Comparison of ENCODE assay signal across 8 mouse cellular contexts in the genomic region with DNA sequence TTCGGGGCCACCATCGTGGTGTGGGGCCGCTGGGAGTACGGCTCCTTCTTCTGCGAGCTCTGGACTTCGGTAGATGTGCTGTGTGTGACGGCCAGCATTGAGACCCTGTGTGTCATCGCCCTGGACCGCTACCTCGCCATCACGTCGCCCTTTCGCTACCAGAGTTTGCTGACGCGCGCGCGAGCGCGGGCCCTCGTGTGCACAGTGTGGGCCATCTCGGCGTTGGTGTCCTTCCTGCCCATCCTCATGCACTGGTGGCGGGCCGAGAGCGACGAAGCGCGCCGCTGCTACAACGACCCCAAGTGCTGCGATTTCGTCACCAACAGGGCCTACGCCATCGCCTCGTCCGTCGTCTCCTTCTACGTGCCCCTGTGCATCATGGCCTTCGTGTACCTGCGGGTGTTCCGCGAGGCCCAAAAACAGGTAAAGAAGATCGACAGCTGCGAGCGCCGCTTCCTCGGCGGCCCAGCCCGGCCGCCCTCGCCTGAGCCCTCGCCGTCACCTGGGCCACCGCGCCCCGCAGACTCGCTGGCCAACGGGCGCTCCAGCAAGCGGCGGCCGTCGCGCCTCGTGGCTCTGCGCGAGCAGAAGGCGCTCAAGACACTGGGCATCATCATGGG. TPM values are rescaled to one million over a fixed set of nuclear protein-coding genes. Genes with fewer than 3 reads are reported as not detected.
DNase-seq lines count a peak whose midpoint lies in the region; ATAC-seq lines count a peak whose summit lies in the region.

No protein-coding gene starts in this region.

- peak overlapping the region; percentile 60 for H3K4me3 ChIP-seq in forebrain, embryonic 10.5 days
- peak overlapping the region; percentile 64 for H3K4me3 ChIP-seq in hindbrain, embryonic 16.5 days (ENCODE audit: low read length)
- H3K4me3 ChIP-seq in liver, embryonic 11.5 days (ENCODE audit: low read depth, low read length) = peak overlapping the region; percentile 52

- H3K27ac ChIP-seq in forebrain, embryonic 10.5 days = peak overlapping the region; percentile 58; the same call in 1 of the 2 replicates
- no peak overlapping the region for H3K27ac ChIP-seq in hindbrain, embryonic 16.5 days (ENCODE audit: low read depth, low read length)
- no peak overlapping the region for H3K27ac ChIP-seq in liver, embryonic 11.5 days (ENCODE audit: low read depth, low read length)

- peak overlapping the region; percentile 73 for H3K9ac ChIP-seq in hindbrain, embryonic 16.5 days (ENCODE audit: low read depth, low read length)
- no peak overlapping the region for H3K9ac ChIP-seq in liver, embryonic 11.5 days (ENCODE audit: low read depth, low read length)

- peak; percentile 14 for DNase-seq in CD4-positive, CD25-positive, alpha-beta regulatory T cell, adult 2 months (ENCODE audit: low read depth, low spot score)
- peak; percentile 11 for DNase-seq in CD4-positive helper T cell, adult 2 months (ENCODE audit: low read depth, low spot score)
- DNase-seq in forebrain, embryonic 10.5 days (ENCODE audit: extremely low spot score, low spot score) = peak; percentile 40
- peak; percentile 60 for DNase-seq in liver, embryonic 11.5 days (ENCODE audit: low spot score)
- DNase-seq in neural tube, embryonic 10.5 days (ENCODE audit: extremely low spot score, low spot score) = peak; percentile 70
- no peak for DNase-seq in ovary, adult 18-20 months (ENCODE audit: low spot score)

- ATAC-seq in CD4-positive, CD25-positive, alpha-beta regulatory T cell, adult 4 months = no peak
- peak; percentile 28 for ATAC-seq in hindbrain, embryonic 16.5 days
- no peak for ATAC-seq in liver, embryonic 11.5 days (replicated peaks; ENCODE audit: low FRiP score)

- WGBS in forebrain, embryonic 10.5 days = 1% methylated on average over 69 of the region's 69 CpGs
- WGBS in hindbrain, embryonic 16.5 days = 1% methylated on average over 69 of the region's 69 CpGs
- 2% methylated on average over 68 of the region's 69 CpGs for WGBS in liver, embryonic 11.5 days

- no peaks in the 10 kb centered on the region for H3K36me3 ChIP-seq in forebrain, embryonic 10.5 days (replicated peaks)
- H3K36me3 ChIP-seq in hindbrain, embryonic 16.5 days (ENCODE audit: control insufficient read depth, insufficient read depth, low read length) = no peaks in the 10 kb centered on the region
- no peaks in the 10 kb centered on the region for H3K36me3 ChIP-seq in liver, embryonic 11.5 days (ENCODE audit: control insufficient read depth, insufficient read depth, low read length)

- H3K27me3 ChIP-seq in forebrain, embryonic 10.5 days (ENCODE audit: poor library complexity, severe bottlenecking) = peaks cover 99% of the 10 kb centered on the region
- peaks cover 29% of the 10 kb centered on the region for H3K27me3 ChIP-seq in hindbrain, embryonic 16.5 days (replicated peaks; ENCODE audit: control insufficient read depth, insufficient read depth, low read length)
- H3K27me3 ChIP-seq in liver, embryonic 11.5 days (replicated peaks; ENCODE audit: control insufficient read depth, insufficient read depth, low read length) = peaks cover 79% of the 10 kb centered on the region

- no peaks in the 10 kb centered on the region for H3K9me3 ChIP-seq in forebrain, embryonic 10.5 days
- no peaks in the 10 kb centered on the region for H3K9me3 ChIP-seq in hindbrain, embryonic 16.5 days (ENCODE audit: control insufficient read depth, low read length)
- no peaks in the 10 kb centered on the region for H3K9me3 ChIP-seq in liver, embryonic 11.5 days (ENCODE audit: control insufficient read depth, low read length)

- peak overlapping the region; percentile 97 for H3K4me2 ChIP-seq in hindbrain, embryonic 16.5 days (ENCODE audit: low read length)
- peak overlapping the region; percentile 75 for H3K4me2 ChIP-seq in liver, embryonic 11.5 days

- peaks cover 46% of the 10 kb centered on the region for H3K4me1 ChIP-seq in forebrain, embryonic 10.5 days
- H3K4me1 ChIP-seq in hindbrain, embryonic 16.5 days (ENCODE audit: control insufficient read depth, insufficient read depth, low read depth, low read length) = peaks cover 31% of the 10 kb centered on the region
- peaks cover 13% of the 10 kb centered on the region for H3K4me1 ChIP-seq in liver, embryonic 11.5 days (replicated peaks; ENCODE audit: control insufficient read depth, insufficient read depth, low read length)

RNA-seq across cellular contexts. Expression of gene Adrb1, which starts 0.8 kb away (rescaled TPM):
- not detected for polyA plus RNA-seq in CD4-positive, CD25-positive, alpha-beta regulatory T cell, adult 4 months (2017; shearing (Covaris generic))
- 0.07 and 0.21 TPM in 2 replicates for polyA plus RNA-seq in forebrain, embryonic 10.5 days (2016; fragmentation: Nextera tagmentation; extraction: Ambion mirVana)
- polyA plus RNA-seq in hindbrain, embryonic 16.5 days (2015; fragmentation: Nextera tagmentation; extraction: Ambion mirVana) = 0.56 and 0.71 TPM in 2 replicates
- 0.34 and 0.35 TPM in 2 replicates for polyA plus RNA-seq in liver, embryonic 11.5 days (2014; fragmentation: Nextera tagmentation; extraction: Ambion mirVana)
